Mouse (Mus musculus): ENCODE measurements around the gene Shq1.

Shq1 gene

GRCm38 (mm10) chr6:100592991-100593390 is 78.0 kb downstream of the Shq1 start:
- TF ChIP-seq GATA4 (IDR thresholded peaks at IDR 0.05; ENCODE audit: insufficient replicate concordance, low read length): no peak

GRCm38 (mm10) chr6:100590602-100591001 is 80.4 kb downstream of the Shq1 start:
- TF ChIP-seq GATA4 (IDR thresholded peaks at IDR 0.05; ENCODE audit: insufficient replicate concordance, low read length): no peak

- TF ChIP-seq GATA4 (IDR thresholded peaks at IDR 0.05; ENCODE audit: insufficient replicate concordance, low read length): no peak
Measured at GRCm38 (mm10) chr6:100588876-100589275, 82.1 kb downstream of the Shq1 start.

- no peak for TF ChIP-seq GATA4 (IDR thresholded peaks at IDR 0.05; ENCODE audit: insufficient replicate concordance, low read length)
Measured at GRCm38 (mm10) chr6:100586758-100587157, 84.2 kb downstream of the Shq1 start.

- no peak for TF ChIP-seq GATA4 (IDR thresholded peaks at IDR 0.05; ENCODE audit: insufficient replicate concordance, low read length)
Measured at GRCm38 (mm10) chr6:100581951-100582350, 89.0 kb downstream of the Shq1 start.

- no peak for TF ChIP-seq GATA4 (IDR thresholded peaks at IDR 0.05; ENCODE audit: insufficient replicate concordance, low read length)
Measured at GRCm38 (mm10) chr6:100581056-100581455, 89.9 kb downstream of the Shq1 start.

- TF ChIP-seq GATA4 (IDR thresholded peaks at IDR 0.05; ENCODE audit: insufficient replicate concordance, low read length): no peak
Measured at GRCm38 (mm10) chr6:100577590-100577989, 93.4 kb downstream of the Shq1 start.

- TF ChIP-seq GATA4 (IDR thresholded peaks at IDR 0.05; ENCODE audit: insufficient replicate concordance, low read length): no peak
Measured at GRCm38 (mm10) chr6:100576171-100576570, 94.8 kb downstream of the Shq1 start.

GRCm38 (mm10) chr6:100566774-100567173 is 104.2 kb downstream of the Shq1 start:
- no peak for TF ChIP-seq GATA4 (IDR thresholded peaks at IDR 0.05; ENCODE audit: insufficient replicate concordance, low read length)

- TF ChIP-seq GATA4 (IDR thresholded peaks at IDR 0.05; ENCODE audit: insufficient replicate concordance, low read length): no peak
Measured at GRCm38 (mm10) chr6:100564516-100564915, 106.4 kb downstream of the Shq1 start.

GRCm38 (mm10) chr6:100563552-100564341 is 107.2 kb downstream of the Shq1 start:
- TF ChIP-seq GATA4 (IDR thresholded peaks at IDR 0.05; ENCODE audit: insufficient replicate concordance, low read length): no peak

GRCm38 (mm10) chr6:100562719-100563551 is 108.0 kb downstream of the Shq1 start:
- TF ChIP-seq GATA4 (IDR thresholded peaks at IDR 0.05; ENCODE audit: insufficient replicate concordance, low read length): no peak

- no peak for TF ChIP-seq GATA4 (IDR thresholded peaks at IDR 0.05; ENCODE audit: insufficient replicate concordance, low read length)
Measured at GRCm38 (mm10) chr6:100558057-100558456, 112.9 kb downstream of the Shq1 start.

GRCm38 (mm10) chr6:100542154-100542997 is 128.6 kb downstream of the Shq1 start:
- TF ChIP-seq GATA4 (IDR thresholded peaks at IDR 0.05; ENCODE audit: insufficient replicate concordance, low read length): no peak

- TF ChIP-seq GATA4 (IDR thresholded peaks at IDR 0.05; ENCODE audit: insufficient replicate concordance, low read length): no peak
Measured at GRCm38 (mm10) chr6:100539698-100540097, 131.3 kb downstream of the Shq1 start.

All from liver, adult (tissue).